In the genomic region with DNA sequence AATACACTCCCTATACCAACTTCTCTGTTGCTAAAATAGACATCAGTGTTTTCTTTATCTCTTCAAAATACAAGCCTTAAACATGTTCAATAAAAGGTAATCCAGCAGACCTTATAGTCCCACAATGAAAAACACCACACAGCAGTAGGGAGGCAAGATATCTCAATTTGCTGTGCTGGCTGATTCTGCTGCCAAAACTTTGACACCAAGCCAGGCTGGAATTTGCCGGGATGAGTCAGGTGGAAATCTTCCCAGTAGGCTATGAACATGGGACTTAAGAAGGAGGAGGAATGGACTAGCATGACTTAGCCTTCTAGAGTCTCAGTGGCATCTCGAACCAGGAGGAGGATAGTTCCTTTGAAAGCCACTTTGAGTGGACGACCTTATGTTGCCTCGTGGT, we compare ENCODE assay signal across 3 mouse cellular contexts.
DNase-seq lines count a peak whose midpoint lies in the region.

No protein-coding gene starts in this region.

- peak; percentile 6 for DNase-seq in brain, adult 2 months (ENCODE audit: low read depth, low spot score)
- peak; percentile 91 for DNase-seq in heart, adult 11 months
- peak; percentile 62 for DNase-seq in right cerebral cortex, adult 18-20 months

Comparison
In these comparisons a context has a peak if more than half of its experiments do, and no peak if none do; other contexts are left out.
1. DNase-seq: peak in every context shown above with its lines; median percentile 91 in heart, adult 11 months; 62 in right cerebral cortex, adult 18-20 months; 6 in brain, adult 2 months.